Mouse (Mus musculus) monocyte, adult 2 months (primary cell): ENCODE results near the gene Fcf1.

Experiments used
- DNase-seq, 2 experiments: peaks; one replicate each; pipeline ENCODE4 v3.0.0; 2022; ENCODE audit warnings: low spot score in 2 of 2, low read depth in 1 of 2

Gene Fcf1

DNA sequence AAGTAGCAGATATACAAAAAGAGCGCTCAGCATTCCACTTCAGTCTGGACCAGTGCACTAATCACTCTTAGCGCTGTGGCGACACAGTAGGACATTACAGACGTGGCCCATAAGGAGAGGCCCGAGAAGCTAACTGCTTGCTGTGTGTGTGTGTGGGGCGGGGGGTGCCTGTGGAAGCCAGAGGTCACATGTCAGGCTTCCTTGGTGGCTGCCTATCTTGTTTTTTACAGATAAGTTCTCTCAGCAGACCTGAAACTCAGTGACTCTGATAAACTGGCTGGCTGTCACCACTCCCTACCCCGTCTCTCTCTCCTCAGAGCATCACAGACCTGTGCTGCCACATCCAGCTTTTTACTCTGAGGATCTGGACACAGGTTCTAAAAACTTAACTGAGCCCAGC, 8.1 kb upstream of the Fcf1 start:
- no peak for DNase-seq

DNA sequence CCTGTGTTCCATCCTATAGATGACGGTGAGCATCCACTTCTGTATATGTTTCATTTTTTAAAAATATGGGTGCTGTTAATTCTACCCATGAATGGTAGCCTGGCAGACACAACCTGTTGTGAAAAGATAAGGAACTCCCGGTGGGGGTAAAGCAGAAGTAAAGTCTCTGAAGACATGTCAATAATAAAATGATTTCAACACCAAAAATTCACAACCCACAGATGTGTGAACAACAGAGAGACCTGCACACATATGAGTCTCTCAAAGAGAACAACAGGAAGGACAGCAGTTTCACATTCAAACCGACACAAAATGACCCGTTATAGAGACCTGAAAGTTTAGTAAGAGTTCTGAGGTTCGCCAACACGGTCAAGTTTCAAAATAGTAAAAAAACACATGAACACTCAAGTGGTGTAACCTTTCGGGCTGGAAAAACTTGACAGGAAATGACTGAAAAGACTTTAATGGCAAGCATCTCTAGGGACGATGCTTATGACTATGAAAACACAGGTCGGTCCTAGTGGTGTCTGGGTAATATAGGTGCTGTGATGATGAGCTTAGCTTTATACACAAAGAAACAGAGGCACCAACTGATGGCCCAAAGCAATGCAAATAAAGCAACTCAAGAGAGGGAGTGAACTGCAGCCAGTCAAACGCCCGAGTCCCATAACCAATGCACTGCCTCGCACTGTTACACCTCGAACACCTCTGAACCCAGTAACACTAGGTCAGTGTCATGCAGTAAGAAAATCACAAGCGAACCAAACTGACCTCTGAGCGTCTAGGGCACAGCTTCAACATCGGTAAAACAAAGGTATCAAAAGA, 1.7 kb upstream of the Fcf1 start:
- peak in 1 of 2 experiments; percentile 5 for DNase-seq

DNA sequence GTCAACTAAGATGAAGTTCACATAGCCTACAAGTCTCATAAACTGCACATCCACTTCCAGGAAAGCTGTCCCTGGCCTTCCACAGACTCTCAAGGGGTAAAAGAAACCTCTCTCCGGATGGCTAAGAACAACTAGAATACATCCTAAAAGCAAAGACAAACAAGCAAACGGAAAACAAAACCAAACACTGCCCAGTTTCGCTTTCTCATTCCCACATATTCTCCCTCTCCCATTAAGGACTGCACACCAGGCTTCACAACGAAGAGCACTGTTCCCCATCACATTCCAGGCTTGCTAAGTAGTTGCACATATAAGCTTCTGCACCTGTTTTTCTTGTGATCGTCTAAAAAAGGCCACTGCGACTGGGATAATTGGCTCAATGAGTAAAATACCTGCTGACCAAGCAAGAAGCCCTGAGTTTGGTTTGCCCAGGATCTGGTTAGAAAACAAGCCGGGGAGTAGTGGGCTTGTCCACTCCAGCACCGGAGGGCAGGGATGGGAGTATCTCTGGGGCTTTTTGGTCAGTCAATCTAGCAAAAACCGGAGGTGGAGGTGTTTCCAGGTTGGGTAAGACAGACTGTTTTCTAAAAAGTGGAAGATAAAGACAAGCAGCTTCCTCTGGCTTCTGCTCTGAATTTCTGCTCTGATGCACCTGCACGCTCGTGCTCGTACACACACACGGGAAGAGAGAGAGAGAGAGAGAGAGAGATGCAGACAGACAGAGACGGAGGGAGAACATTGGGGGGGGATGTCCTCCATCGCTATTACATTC, 855 bp upstream of the Fcf1 start:
- no peak for DNase-seq

DNA sequence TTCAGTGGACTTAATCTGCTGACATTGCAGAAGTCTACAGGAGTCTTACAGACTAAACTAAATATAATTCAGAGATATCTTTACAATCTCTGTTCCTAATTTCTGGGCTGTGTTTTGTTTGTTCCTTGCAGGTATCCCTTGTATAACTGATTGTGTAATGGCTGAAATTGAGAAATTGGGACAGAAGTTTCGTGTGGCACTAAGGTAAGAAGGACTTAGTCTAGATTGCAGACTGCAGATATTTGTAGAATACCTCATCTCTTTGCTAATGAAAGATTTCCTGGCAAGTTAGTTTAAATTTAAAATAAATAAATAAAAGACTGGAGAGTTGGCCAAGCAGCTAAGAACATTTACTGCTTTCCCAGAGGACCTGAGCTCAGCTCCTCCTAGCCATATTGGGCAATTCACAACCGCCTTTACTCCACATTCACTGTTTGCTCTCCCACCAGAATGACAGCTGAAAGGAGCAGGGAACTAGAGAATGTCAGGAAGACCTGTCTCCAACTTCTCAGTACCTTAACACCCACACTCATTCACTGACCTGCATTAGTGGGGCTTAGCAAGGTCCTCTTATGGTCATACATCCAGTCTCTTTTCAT, 8.7 kb downstream of the Fcf1 start:
- DNase-seq = no peak

DNA sequence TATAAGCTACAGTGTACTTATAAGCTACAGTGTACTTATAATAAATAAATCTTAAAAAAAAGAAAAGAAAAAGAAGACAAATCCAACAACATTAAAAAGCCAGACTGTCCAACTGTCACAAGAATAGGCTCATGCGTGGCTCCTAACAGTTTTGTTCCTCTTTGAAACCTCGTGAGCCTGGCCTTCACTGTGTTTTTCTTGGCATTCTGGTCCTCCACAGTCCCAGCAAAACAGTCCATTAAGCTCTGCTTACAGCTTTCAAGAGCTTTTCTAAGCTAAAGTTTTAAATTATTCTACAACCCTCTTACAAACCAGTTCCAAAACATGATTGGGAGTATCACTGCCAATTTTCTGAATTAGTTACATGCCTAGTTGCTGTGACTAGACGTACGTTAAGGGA, 18.8 kb downstream of the Fcf1 start:
- no peak for DNase-seq

DNA sequence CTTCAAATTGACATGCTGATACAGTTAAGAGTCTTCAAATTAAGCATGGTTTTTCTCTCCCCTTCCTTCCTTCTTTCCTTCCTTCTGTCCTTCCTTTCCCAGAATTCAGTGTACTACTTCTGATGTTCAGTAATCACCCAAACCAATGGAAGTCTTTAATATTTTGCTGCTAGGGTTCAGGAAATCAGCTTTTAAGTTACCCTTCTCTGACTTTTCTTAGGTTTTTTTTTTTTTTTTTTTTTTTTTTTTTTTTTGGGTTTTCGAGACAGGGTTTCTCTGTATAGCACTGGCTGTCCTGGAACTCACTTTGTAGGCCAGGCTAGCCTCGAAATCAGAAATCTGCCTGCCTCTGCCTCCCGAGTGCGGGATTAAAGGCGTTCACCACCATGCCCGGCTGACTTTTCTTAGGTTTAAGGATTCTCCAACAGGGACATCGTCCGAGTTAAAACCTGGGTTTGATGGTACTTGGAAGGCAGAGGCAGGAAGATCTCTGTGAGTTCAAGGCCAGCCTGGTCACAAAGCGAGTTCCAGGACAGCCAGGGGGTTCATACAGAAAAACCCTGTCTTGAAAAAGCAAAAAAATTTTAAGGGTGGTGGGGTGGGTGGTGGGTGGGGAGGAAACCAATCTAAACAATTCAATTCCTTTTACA, 24.5 kb downstream of the Fcf1 start:
- DNase-seq = no peak

DNA sequence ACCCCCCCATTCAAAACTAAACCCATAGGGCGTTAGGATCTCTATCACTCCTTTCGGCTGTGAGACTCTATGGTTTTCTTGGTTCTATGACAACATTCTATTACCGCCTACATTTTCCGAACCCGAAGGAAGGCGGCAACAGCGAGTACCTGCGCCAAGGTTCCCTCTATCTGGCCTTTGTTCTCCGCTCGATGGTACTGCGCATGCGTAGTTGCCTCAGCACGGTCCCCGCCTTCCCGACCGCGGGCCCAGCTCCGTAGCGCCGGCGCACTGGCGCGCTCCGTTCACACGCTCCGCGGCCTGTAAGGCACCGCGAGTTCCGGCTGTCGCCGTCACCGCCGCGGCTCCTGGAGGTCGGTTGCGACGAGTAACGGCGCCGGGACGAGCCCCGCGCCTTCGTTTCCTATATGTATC, 25.4 kb downstream of the Fcf1 start, which contains the start of gene Ylpm1:
Gene Ylpm1 (plus strand): TSS at position 239 of the 414 bp plus-strand sequence.
- peak; percentile 87 to 93 for DNase-seq

DNA sequence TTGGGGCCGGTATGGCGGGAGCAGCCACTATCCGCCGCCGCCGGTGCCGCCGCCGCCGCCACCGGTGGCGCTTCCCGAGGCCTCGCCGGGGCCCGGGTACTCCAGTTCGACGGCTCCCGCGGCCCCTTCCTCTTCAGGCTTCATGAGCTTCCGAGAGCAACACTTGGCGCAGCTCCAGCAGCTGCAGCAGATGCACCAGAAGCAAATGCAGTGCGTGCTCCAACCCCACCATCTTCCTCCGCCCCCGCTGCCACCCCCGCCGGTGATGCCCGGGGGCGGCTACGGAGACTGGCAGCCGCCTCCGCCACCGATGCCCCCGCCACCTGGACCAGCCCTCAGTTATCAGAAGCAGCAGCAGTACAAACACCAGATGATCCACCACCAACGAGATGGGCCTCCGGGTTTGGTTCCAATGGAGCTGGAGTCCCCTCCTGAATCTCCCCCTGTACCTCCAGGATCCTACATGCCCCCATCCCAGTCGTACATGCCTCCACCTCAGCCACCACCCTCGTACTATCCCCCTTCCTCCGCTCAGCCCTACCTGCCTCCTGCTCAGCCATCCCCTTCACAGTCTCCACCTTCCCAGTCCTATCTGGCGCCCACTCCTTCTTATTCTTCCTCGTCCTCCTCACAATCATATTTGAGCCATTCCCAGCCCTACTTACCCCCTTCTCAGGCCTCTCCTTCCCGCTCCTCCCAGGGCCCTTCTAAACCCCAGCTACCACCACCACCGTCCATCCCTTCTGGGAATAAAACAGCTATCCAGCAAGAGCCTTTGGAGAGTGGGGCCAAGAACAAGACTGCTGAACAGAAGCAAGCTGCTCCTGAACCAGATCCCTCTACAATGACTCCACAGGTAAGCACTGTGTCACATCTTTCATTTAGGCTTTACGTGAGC, 26.1 kb downstream of the Fcf1 start:
- peak; percentile 2 to 3 for DNase-seq

DNA sequence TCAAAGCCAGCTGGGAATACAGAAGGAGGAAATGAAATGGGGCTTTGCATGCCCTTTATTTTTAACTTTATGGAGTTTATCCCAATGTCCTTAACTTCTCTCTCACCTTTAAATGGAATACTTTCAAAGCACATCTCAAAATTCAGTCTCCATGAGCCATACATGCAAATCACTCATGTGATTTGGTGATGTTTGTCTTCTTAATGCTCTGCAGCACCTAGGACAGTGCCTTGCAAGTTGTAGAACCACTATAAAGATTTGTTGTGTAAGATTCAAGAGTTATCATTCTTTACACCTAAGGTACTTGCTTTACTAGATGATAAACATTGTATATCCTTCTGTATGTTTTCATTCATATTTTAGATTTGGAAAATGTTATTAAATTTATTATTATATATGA, 28.4 kb downstream of the Fcf1 start:
- no peak for DNase-seq

DNA sequence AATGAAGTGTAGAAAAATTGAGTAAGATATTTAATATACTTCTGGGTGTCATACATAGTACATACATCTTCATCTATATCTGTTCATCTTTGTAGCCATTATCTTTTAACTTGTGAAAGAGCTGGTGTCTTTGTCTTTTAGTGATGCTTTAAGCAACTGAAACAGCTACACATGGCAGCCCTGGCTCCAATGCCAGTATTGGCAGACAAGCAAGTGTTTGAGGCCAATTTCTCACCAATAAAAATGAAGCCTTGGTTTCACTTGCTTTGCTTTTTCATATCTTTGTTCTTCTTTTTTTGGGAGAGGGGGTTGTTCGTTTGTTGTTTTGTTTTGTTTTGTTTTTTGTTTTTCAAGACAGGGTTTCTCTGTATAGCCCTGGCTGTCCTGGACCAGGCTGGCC, 35.5 kb downstream of the Fcf1 start:
- DNase-seq = no peak

DNA sequence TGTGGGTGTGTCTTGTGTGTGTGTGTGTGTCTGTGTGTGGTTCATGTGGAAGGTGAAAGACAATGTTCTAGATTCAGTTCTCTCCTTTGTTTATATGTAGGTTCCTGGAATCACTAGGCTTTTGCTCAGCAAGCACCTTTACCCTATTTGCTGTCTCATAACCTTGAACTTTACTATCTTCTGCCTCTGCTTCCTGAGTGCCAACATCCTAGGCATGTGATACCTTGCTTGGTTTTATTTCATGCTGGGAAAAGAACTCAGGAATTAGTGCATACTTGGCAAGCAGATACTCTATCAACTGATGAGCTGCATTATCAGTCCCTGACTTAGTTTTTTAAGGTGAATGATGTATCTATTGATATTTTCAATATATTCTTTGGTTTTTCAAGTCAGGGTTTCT, 36.3 kb downstream of the Fcf1 start:
- no peak for DNase-seq

DNA sequence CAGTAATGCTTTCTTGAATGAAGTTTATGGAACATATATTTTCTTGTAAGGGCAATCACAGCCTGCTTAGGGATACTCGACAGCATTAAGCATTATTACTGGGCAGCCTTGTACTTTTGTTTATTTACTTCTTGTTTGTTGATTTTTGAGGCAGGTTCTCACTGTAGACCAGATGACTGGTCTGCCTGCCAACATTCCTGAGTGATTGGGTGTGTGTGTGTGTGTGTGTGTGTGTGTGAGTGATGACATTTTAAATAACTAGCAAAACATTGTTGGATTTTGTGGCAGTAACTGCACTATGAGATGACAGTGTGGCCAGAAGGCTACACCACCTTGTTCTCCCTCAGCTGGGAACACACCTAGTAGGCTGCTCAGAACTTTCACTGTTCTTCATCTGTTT, 39.1 kb downstream of the Fcf1 start:
- no peak for DNase-seq

DNA sequence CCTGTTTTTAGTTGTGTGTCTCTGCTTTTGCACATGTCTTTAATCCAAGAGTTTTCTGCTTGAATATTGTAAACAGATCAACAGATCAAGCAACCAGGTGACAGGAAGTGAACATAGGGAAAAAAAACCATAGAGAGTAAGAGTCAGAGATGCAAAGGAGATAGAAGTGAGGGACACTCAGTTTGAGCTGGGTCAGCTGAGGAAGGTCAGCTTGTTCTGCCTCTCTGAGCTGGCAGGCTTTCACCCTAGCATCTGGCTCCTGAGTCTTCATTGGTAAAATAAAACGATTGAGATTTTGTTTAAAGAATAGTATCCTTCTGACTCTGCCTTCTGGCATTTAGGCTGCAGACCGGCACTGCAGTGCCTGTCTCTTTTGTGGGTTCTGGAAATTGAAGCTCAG, 39.8 kb downstream of the Fcf1 start:
- no peak for DNase-seq

DNA sequence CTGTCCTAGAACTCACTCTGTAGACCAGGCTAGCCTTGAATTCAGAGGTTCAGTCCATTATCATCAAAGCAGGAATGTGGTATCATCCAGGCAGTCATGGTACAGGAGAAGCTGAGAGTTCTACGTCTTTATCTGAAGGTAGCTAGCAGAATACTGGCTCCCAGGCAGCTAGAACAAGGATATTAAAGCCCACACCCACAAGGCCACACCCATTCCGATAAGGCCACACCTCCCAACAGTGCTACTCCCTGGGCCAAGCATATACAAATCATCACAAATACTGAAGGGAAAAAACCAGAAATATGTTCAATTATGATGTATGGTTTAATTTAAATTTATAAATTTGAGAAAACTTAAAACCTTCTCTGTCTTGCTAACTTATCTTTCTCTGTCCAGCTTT, 41.5 kb downstream of the Fcf1 start:
- DNase-seq = no peak

DNA sequence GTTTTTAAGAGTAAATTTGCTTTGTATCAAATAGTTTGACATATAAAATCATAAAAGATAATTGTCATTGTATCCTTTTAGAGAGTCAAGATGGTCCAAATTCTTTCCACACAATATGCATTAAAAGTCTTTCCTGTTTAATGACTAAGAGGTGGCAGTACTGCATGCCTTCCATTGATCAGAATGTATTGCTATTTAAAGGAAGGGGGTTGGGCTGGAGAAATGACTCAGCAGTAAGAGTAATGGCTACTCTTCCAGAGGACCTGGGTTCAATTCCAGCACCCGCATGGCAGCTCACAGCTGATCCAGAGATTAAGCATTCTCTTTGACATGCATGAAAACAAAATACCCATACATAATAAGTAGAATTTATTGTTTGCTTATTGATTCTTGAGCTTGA, 51.4 kb downstream of the Fcf1 start:
- DNase-seq = no peak

DNA sequence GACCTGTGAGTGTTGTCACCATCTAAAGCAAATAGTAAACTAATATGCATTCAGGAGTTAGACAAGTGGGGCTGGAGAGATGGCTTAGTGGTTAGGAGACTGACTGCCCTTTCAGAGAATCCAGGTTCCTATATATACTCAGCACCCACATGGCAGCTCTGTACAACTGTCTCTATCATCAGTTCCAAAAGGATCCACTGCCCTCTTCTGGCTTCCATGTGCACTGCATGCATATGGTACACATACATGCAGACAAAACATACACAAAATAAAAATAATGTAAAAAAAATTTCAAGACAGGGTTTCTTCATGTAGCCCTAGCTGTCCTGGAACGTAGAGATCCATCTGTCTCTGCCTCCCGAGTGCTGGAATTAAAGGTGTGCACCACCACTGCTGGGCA, 62.0 kb downstream of the Fcf1 start:
- DNase-seq = no peak
